Mouse (Mus musculus): ENCODE measurements around the gene Tmod1. TPM values are rescaled to one million over a fixed set of nuclear protein-coding genes. Genes with fewer than 3 reads are reported as not detected.
A peak's percentile ranks its signal among the peaks of the same experiment; 100 is the strongest.

Gene Tmod1
- polyA plus RNA-seq, 1 experiment from 2014 or later, result 2.0 TPM

- WGBS, result 74% methylated on average over 3 of the region's 3 CpGs
- ATAC-seq (ENCODE audit: insufficient read depth) (no peak), DNase-seq (peak; percentile 79)
- H3K4me3 ChIP-seq (ENCODE audit: low read depth, low read length), result no peak overlapping the region
- TF ChIP-seq CTCF (IDR thresholded peaks at IDR 0.05; ENCODE audit: low read depth), result peak; percentile 79
- no peak overlapping the region for H3K27ac ChIP-seq (ENCODE audit: low read depth)
- H3K4me1 ChIP-seq (ENCODE audit: insufficient read depth), result no peaks in the 10 kb centered on the region
- H3K9me3 ChIP-seq (ENCODE audit: low read depth, low read length), result no peaks in the 10 kb centered on the region
- no peaks in the 10 kb centered on the region for H3K27me3 ChIP-seq (ENCODE audit: insufficient read depth, low read length)
- peaks cover 78% of the 10 kb centered on the region for H3K36me3 ChIP-seq (ENCODE audit: insufficient read depth)
- H3K9ac ChIP-seq, result no peak overlapping the region
- no peak overlapping the region for H3K4me2 ChIP-seq
Observed at GRCm38 (mm10) chr4:46130221-46130620, 91.5 kb downstream of the Tmod1 start.

DNA sequence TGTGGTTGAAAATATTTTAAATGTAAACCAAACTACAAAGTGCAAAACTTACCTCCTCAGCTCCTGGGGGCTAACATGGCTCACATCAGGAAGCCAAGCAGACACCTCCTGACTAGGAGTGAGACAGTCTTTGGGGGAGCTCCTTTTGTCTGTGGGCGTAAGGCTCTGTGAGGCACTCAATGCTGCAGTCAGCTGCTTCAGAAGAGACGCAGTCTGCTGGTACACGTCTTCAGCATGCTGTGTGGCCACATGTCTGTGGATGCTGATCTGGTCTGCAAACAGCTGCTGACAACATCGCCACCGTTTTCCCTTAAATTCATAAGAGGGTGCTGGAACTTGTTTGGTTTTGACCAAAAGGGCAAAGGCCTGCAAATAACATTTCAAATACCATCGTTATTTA lies 93.1 kb downstream of the Tmod1 start:
- no peak for ATAC-seq (ENCODE audit: insufficient read depth)
- TF ChIP-seq CTCF (IDR thresholded peaks at IDR 0.05; ENCODE audit: low read depth), result no peak

DNA sequence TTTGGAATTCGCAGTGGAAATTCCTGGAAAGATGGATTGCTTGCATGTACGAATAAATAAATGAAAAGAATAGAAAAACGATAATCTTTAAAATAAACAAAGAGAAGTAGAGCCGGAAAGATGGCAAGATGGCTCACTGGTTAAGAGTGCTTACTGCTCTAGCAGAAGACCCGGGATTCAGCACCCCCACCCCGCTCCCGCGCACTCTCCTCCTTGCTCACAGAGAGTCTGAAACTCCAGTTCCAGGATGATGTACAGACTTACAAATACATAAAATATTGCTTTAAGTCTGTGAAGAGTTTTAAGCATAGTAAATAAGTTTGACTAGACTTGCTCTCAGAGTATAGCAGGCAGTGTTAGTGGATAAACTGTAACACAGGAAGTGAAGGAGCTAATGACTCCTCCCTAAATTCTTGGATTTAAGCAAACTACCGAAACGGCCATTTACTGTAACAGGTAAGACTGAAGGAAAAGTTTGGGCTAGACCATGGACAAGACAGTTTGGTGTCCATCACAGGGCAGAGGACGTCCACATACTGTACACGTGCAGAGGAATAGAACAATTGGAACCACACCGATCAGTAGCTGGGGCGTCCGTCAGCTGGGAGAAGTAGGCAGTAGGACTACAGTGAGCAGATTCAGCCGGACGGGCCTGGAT lies 99.0 kb downstream of the Tmod1 start:
- ATAC-seq (ENCODE audit: insufficient read depth) (peak; percentile 84), DNase-seq (peak; percentile 65)
- TF ChIP-seq CTCF (IDR thresholded peaks at IDR 0.05; ENCODE audit: low read depth), result no peak
- Histone ChIP-seq H3K4me3 (ENCODE audit: low read depth, low read length) (peak overlapping the region; percentile 79), H3K4me1 (ENCODE audit: insufficient read depth) (peaks cover 11% of the 10 kb centered on the region; the same call in 1 of the 2 replicates), H3K27ac (ENCODE audit: low read depth) (peak overlapping the region; percentile 99), H3K27me3 (ENCODE audit: insufficient read depth, low read length) (no peaks in the 10 kb centered on the region), H3K4me2 (peak overlapping the region; percentile 73), H3K9me3 (ENCODE audit: low read depth, low read length) (no peaks in the 10 kb centered on the region), H3K36me3 (ENCODE audit: insufficient read depth) (peaks cover 30% of the 10 kb centered on the region), H3K9ac (peak overlapping the region; percentile 89)
- 4% methylated on average over 17 of the region's 17 CpGs for WGBS

More for the DNA sequence above, 93.1 kb downstream of the Tmod1 start:
- Histone ChIP-seq H3K27ac (ENCODE audit: low read depth) (no peak overlapping the region), H3K4me2 (no peak overlapping the region), H3K4me3 (ENCODE audit: low read depth, low read length) (no peak overlapping the region), H3K4me1 (ENCODE audit: insufficient read depth) (no peaks in the 10 kb centered on the region), H3K9ac (no peak overlapping the region), H3K27me3 (ENCODE audit: insufficient read depth, low read length) (no peaks in the 10 kb centered on the region), H3K9me3 (ENCODE audit: low read depth, low read length) (no peaks in the 10 kb centered on the region), H3K36me3 (ENCODE audit: insufficient read depth) (peaks cover 77% of the 10 kb centered on the region)
- WGBS, result 83% methylated on average over 6 of the region's 6 CpGs
- DNase-seq, result no peak

DNA sequence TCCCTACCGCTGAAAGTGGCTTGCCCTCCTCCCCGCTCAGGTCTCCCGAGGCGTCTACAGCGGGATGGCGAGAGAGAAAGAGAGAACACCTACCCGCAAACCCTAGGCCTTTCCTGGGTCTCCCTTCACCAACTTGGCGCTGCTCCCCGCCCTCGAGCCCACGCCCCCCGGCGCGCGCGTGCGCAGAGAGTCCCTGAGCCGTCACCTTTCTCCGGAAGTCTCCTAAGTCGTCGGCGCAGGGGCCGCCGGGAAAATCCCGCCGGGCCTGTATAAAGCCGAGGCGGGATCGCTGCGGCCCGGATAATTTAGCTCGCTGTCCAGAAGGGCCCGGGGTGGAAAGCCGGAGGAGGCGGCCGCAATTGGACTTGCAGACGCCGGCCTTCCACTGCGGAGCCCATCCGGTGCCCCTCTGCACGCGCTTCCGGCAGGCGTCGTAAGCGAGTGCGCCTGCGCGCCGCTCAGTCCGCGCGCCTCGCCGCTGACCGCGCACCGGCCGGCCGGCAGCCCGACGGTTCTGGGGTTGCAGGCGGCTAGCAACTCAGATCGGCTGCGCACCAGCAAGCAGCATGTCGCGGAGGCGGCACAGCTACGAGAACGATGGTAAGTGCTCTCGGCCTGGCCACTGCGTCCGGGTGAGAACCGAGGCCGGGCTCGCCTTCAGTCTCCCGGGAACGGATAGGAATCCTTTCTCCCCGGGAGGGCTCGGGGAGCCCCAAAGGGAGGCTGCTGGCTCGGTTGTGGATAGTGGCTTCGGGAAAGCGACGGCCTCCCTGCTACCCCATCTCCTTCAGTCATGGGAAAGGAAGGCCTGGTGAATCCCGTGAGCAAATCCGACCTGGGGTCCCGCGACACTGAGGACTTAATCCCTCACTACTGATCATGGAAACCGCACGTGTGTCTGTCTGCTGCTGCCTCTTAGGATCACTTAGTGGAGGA lies 99.8 kb downstream of the Tmod1 start, which contains the start of the genes Ncbp1 and Tstd2:
Gene Ncbp1, plus strand, starts transcription at position 327 of the 936 bp plus-strand sequence.
Gene Tstd2, minus strand, starts transcription at position 408 of the 936 bp plus-strand sequence.
- no peak for TF ChIP-seq CTCF (IDR thresholded peaks at IDR 0.05; ENCODE audit: low read depth)
- Histone ChIP-seq H3K9me3 (ENCODE audit: low read depth, low read length) (no peaks in the 10 kb centered on the region), H3K27me3 (ENCODE audit: insufficient read depth, low read length) (no peaks in the 10 kb centered on the region), H3K4me3 (ENCODE audit: low read depth, low read length) (peak within 1 kb of the TSS; percentile 79), H3K4me1 (ENCODE audit: insufficient read depth) (peaks cover 11% of the 10 kb centered on the region; the same call in 1 of the 2 replicates), H3K4me2 (peak within 1 kb of the TSS; percentile 73), H3K9ac (peak within 1 kb of the TSS; percentile 89), H3K27ac (ENCODE audit: low read depth) (peak within 1 kb of the TSS; percentile 99), H3K36me3 (ENCODE audit: insufficient read depth) (peaks cover 23% of the 10 kb centered on the region)
- ATAC-seq (ENCODE audit: insufficient read depth) (peak; percentile 92), DNase-seq (peak; percentile 96)
- under 1% methylated on average over 81 of the region's 90 CpGs for WGBS

DNA sequence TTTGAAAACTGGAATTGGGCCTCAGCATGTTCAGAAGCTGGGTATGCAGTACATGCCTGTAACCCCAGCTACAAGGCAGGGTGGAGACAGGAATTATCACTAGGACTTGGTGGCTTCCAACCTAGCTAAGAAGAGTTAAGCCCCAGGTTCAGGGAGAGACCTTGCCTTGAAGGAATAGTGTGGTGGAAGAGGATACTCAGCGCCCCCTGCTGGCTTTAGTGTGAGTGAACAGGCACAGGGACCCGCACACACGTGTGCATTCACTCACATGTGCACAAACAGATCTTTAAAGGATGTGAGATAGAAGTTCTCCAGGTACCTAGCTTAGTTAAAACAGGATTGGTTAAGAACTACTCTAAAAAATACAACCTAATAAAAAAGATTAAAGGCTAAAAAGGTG lies 105.6 kb downstream of the Tmod1 start:
- peak; percentile 22 for DNase-seq
- Histone ChIP-seq H3K9me3 (ENCODE audit: low read depth, low read length) (no peaks in the 10 kb centered on the region), H3K27ac (ENCODE audit: low read depth) (no peak overlapping the region), H3K4me1 (ENCODE audit: insufficient read depth) (peaks cover 7% of the 10 kb centered on the region; the same call in 1 of the 2 replicates), H3K9ac (no peak overlapping the region), H3K36me3 (ENCODE audit: insufficient read depth) (peaks cover 37% of the 10 kb centered on the region), H3K27me3 (ENCODE audit: insufficient read depth, low read length) (no peaks in the 10 kb centered on the region), H3K4me3 (ENCODE audit: low read depth, low read length) (no peak overlapping the region), H3K4me2 (no peak overlapping the region)
- 68% methylated on average over 3 of the region's 3 CpGs for WGBS
- no peak for ATAC-seq (ENCODE audit: insufficient read depth)
- TF ChIP-seq CTCF (IDR thresholded peaks at IDR 0.05; ENCODE audit: low read depth), result peak; percentile 49

DNA sequence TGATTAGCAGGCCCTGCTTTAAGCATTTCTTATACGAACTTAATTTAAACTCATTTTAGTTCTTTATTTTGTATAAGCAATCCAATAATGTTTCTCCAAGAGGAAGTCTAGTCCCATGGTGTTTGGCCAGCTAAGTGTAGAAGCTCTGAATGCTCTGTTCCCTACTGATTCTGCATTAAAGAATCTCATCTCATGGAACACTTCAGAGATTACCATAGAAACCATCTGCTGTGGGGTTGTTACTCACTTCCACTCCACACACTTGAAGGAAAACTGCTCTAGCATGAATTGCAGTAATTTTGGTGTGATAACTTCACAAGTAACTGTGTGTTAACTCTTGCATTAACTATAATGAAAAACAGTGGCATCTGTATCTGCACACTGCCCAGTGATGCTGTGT lies 108.1 kb downstream of the Tmod1 start:
- no peaks in the 10 kb centered on the region for H3K9me3 ChIP-seq (ENCODE audit: low read depth, low read length)
- TF ChIP-seq CTCF (IDR thresholded peaks at IDR 0.05; ENCODE audit: low read depth), result no peak
- DNase-seq (no peak), ATAC-seq (ENCODE audit: insufficient read depth) (no peak)
- WGBS, result 94% methylated on average over 1 of the region's 1 CpGs
- H3K27me3 ChIP-seq (ENCODE audit: insufficient read depth, low read length), result no peaks in the 10 kb centered on the region
- no peaks in the 10 kb centered on the region for H3K4me1 ChIP-seq (ENCODE audit: insufficient read depth)
- no peak overlapping the region for H3K4me2 ChIP-seq
- no peak overlapping the region for H3K4me3 ChIP-seq (ENCODE audit: low read depth, low read length)
- peaks cover 58% of the 10 kb centered on the region for H3K36me3 ChIP-seq (ENCODE audit: insufficient read depth)
- no peak overlapping the region for H3K9ac ChIP-seq
- H3K27ac ChIP-seq (ENCODE audit: low read depth), result no peak overlapping the region
